Comparison of ENCODE assay signal across 12 mouse cellular contexts in the genomic region with DNA sequence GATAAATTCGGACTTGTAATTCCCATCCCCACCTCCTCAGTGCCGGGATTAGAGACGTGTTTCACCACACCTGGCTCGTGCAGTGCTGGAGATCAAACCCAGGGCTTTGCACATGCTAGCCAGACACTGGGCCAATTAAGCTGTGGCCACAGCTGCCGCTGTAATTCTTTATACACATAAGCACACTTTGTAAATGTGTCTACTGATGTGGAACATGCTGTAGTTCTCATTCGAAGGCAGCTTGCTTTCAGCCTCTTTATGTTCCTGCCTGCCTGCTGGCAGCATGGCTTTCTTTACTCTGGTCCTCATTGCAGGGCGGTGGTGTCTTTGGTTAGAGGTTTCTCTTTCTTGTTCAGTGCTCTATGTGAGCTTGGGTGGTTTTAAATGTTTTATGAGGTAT. TPM values are rescaled to one million over a fixed set of nuclear protein-coding genes. Genes with fewer than 3 reads are reported as not detected.
DNase-seq lines count a peak whose midpoint lies in the region; ATAC-seq lines count a peak whose summit lies in the region.
"Had no signal": no experiment of that assay in that cellular context is flagged by ENCODE, and none has a peak within 500 bp of the region (broad histone marks: within the 10 kb centered on the region; RNA-seq: fewer than 3 reads in every experiment).

No protein-coding gene starts in this region.

- H3K27ac ChIP-seq in hindbrain, embryonic 11.5 days (ENCODE audit: low read depth, low read length): no peak overlapping the region; the same call in 1 of the 2 replicates
- no peak overlapping the region for H3K27ac ChIP-seq in hindbrain, embryonic 10.5 days
- peak overlapping the region; percentile 37; the same call in 1 of the 2 replicates for H3K27ac ChIP-seq in forebrain, embryonic 15.5 days (replicated peaks)
- no peak overlapping the region for H3K27ac ChIP-seq in limb, embryonic 12.5 days
- H3K27ac ChIP-seq in neural tube, embryonic 13.5 days (replicated peaks): peak overlapping the region; percentile 64
- H3K27ac ChIP-seq in intestine, embryonic 15.5 days: no peak overlapping the region

- H3K36me3 ChIP-seq in hindbrain, embryonic 11.5 days (ENCODE audit: control insufficient read depth, insufficient read depth, low read length): no peaks in the 10 kb centered on the region
- peaks cover 41% of the 10 kb centered on the region for H3K36me3 ChIP-seq in hindbrain, embryonic 10.5 days
- H3K36me3 ChIP-seq in forebrain, embryonic 15.5 days: peaks cover 3% of the 10 kb centered on the region; the same call in 1 of the 2 replicates
- H3K36me3 ChIP-seq in limb, embryonic 12.5 days: no peaks in the 10 kb centered on the region; the same call in 1 of the 2 replicates
- H3K36me3 ChIP-seq in neural tube, embryonic 13.5 days: 0 out of 2 replicates have a peak, but pooled peaks cover 2% of the 10 kb centered on the region
- no peaks in the 10 kb centered on the region for H3K36me3 ChIP-seq in intestine, embryonic 15.5 days
- H3K36me3 ChIP-seq: heart, embryonic 12.5 days had no signal

- WGBS in hindbrain, embryonic 11.5 days: 45% methylated on average over 7 of the region's 7 CpGs
- 51% methylated on average over 7 of the region's 7 CpGs for WGBS in hindbrain, embryonic 10.5 days
- 3% methylated on average over 7 of the region's 7 CpGs for WGBS in forebrain, embryonic 15.5 days
- 28% methylated on average over 7 of the region's 7 CpGs for WGBS in limb, embryonic 12.5 days
- 20% methylated on average over 7 of the region's 7 CpGs for WGBS in neural tube, embryonic 13.5 days
- 77% methylated on average over 7 of the region's 7 CpGs for WGBS in intestine, embryonic 15.5 days

- peak; percentile 67 for ATAC-seq in hindbrain, embryonic 11.5 days (ENCODE audit: low FRiP score)
- ATAC-seq in forebrain, embryonic 15.5 days (replicated peaks): peak; percentile 83
- peak; percentile 58; the same call in 1 of the 2 replicates for ATAC-seq in limb, embryonic 12.5 days (ENCODE audit: insufficient number of reproducible peaks, insufficient read depth, low FRiP score, low TSS enrichment, low read depth)
- ATAC-seq in neural tube, embryonic 13.5 days (ENCODE audit: low read depth): peak; percentile 69
- no peak for ATAC-seq in intestine, embryonic 15.5 days

- H3K27me3 ChIP-seq in hindbrain, embryonic 11.5 days (ENCODE audit: control insufficient read depth, insufficient read depth, low read length): no peaks in the 10 kb centered on the region
- no peaks in the 10 kb centered on the region for H3K27me3 ChIP-seq in hindbrain, embryonic 10.5 days (ENCODE audit: insufficient read depth, poor library complexity, severe bottlenecking)
- no peaks in the 10 kb centered on the region for H3K27me3 ChIP-seq in forebrain, embryonic 15.5 days
- no peaks in the 10 kb centered on the region for H3K27me3 ChIP-seq in limb, embryonic 12.5 days
- H3K27me3 ChIP-seq in neural tube, embryonic 13.5 days: no peaks in the 10 kb centered on the region
- H3K27me3 ChIP-seq in intestine, embryonic 15.5 days (replicated peaks): no peaks in the 10 kb centered on the region
- H3K27me3 ChIP-seq: heart, embryonic 12.5 days had no signal

- DNase-seq in hindbrain, embryonic 11.5 days (ENCODE audit: low spot score): peak; percentile 26
- DNase-seq in hindbrain, embryonic 10.5 days (ENCODE audit: low spot score): no peak
- DNase-seq in thymus, postnatal 14 days: no peak
- no peak for DNase-seq in gastrocnemius, postnatal 10 days
- DNase-seq: cerebellum, adult 2 months; lung, adult 2 months; thymus, adult 18-20 months had no signal

- no peak overlapping the region for H3K4me3 ChIP-seq in hindbrain, embryonic 11.5 days (ENCODE audit: low read depth, low read length)
- H3K4me3 ChIP-seq in hindbrain, embryonic 10.5 days: no peak overlapping the region
- no peak overlapping the region for H3K4me3 ChIP-seq in forebrain, embryonic 15.5 days
- H3K4me3 ChIP-seq in limb, embryonic 12.5 days (replicated peaks): no peak overlapping the region
- H3K4me3 ChIP-seq in neural tube, embryonic 13.5 days: no peak overlapping the region
- no peak overlapping the region for H3K4me3 ChIP-seq in intestine, embryonic 15.5 days (replicated peaks)
- H3K4me3 ChIP-seq: heart, embryonic 12.5 days had no signal

- no peaks in the 10 kb centered on the region for H3K4me1 ChIP-seq in hindbrain, embryonic 11.5 days (replicated peaks; ENCODE audit: control insufficient read depth, insufficient read depth, low read length)
- H3K4me1 ChIP-seq in hindbrain, embryonic 10.5 days (replicated peaks): peaks cover 22% of the 10 kb centered on the region
- peaks cover 16% of the 10 kb centered on the region for H3K4me1 ChIP-seq in forebrain, embryonic 15.5 days
- H3K4me1 ChIP-seq in limb, embryonic 12.5 days (replicated peaks): peaks cover 10% of the 10 kb centered on the region; the same call in 1 of the 2 replicates
- peaks cover 41% of the 10 kb centered on the region for H3K4me1 ChIP-seq in neural tube, embryonic 13.5 days (replicated peaks)
- peaks cover 9% of the 10 kb centered on the region; the same call in 1 of the 2 replicates for H3K4me1 ChIP-seq in intestine, embryonic 15.5 days (replicated peaks)

- no peak overlapping the region for H3K9ac ChIP-seq in hindbrain, embryonic 11.5 days (ENCODE audit: low read depth, low read length)
- peak overlapping the region; percentile 10; the same call in 1 of the 2 replicates for H3K9ac ChIP-seq in forebrain, embryonic 15.5 days (replicated peaks)
- H3K9ac ChIP-seq in limb, embryonic 12.5 days (replicated peaks): no peak overlapping the region
- H3K9ac ChIP-seq in neural tube, embryonic 13.5 days: no peak overlapping the region
- H3K9ac ChIP-seq in intestine, embryonic 15.5 days: no peak overlapping the region
- H3K9ac ChIP-seq: heart, embryonic 12.5 days had no signal

- H3K4me2 ChIP-seq in hindbrain, embryonic 11.5 days (replicated peaks; ENCODE audit: low read depth, low read length): no peak overlapping the region
- no peak overlapping the region for H3K4me2 ChIP-seq in forebrain, embryonic 15.5 days (replicated peaks)
- no peak overlapping the region for H3K4me2 ChIP-seq in limb, embryonic 12.5 days
- H3K4me2 ChIP-seq in neural tube, embryonic 13.5 days: peak overlapping the region; percentile 7; the same call in 1 of the 2 replicates
- H3K4me2 ChIP-seq in intestine, embryonic 15.5 days (replicated peaks): no peak overlapping the region
- H3K4me2 ChIP-seq: heart, embryonic 12.5 days had no signal

- H3K9me3 ChIP-seq in hindbrain, embryonic 11.5 days (ENCODE audit: control insufficient read depth, low read length): no peaks in the 10 kb centered on the region
- H3K9me3 ChIP-seq in hindbrain, embryonic 10.5 days: no peaks in the 10 kb centered on the region
- no peaks in the 10 kb centered on the region for H3K9me3 ChIP-seq in forebrain, embryonic 15.5 days
- no peaks in the 10 kb centered on the region for H3K9me3 ChIP-seq in limb, embryonic 12.5 days
- no peaks in the 10 kb centered on the region for H3K9me3 ChIP-seq in neural tube, embryonic 13.5 days
- no peaks in the 10 kb centered on the region for H3K9me3 ChIP-seq in intestine, embryonic 15.5 days
- H3K9me3 ChIP-seq: heart, embryonic 12.5 days had no signal

RNA-seq across cellular contexts. Expression of gene Lrrc8d, which starts 40.7 kb away (rescaled TPM):
- polyA plus RNA-seq in hindbrain, embryonic 11.5 days (2014; fragmentation: Nextera tagmentation; extraction: Ambion mirVana): 24.7 and 25.1 TPM in 2 replicates
- polyA plus RNA-seq in hindbrain, embryonic 10.5 days (2016; fragmentation: Nextera tagmentation; extraction: Ambion mirVana): 20.9 and 24.4 TPM in 2 replicates
- 33.9 and 38.2 TPM in 2 replicates for polyA plus RNA-seq in forebrain, embryonic 15.5 days (2015; fragmentation: Nextera tagmentation; extraction: Ambion mirVana)
- 22.9 and 23.1 TPM in 2 replicates for polyA plus RNA-seq in limb, embryonic 12.5 days (2016; fragmentation: Nextera tagmentation; extraction: Ambion mirVana)
- polyA plus RNA-seq in neural tube, embryonic 13.5 days (2015; fragmentation: Nextera tagmentation; extraction: Ambion mirVana): 37.6 and 39.4 TPM in 2 replicates
- 10 to 100 TPM; 10.8 to 11.1 TPM for total RNA-seq in gastrocnemius, postnatal 10 days (2021)
- 14.8 and 16.2 TPM in 2 replicates for polyA plus RNA-seq in intestine, embryonic 15.5 days (2015; fragmentation: Nextera tagmentation; extraction: Ambion mirVana)

Comparison
In these comparisons a context has a peak if more than half of its experiments do, and no peak if none do; other contexts are left out.
1. H3K27ac ChIP-seq: peak in forebrain, embryonic 15.5 days (single experiment) and neural tube, embryonic 13.5 days (single experiment); none in hindbrain, embryonic 11.5 days (single experiment), hindbrain, embryonic 10.5 days (single experiment), limb, embryonic 12.5 days (single experiment) and intestine, embryonic 15.5 days (single experiment).